Mouse (Mus musculus) hindbrain, embryonic 14.5 days (tissue): ENCODE measurements at regions not wholly inside any gene's neighbourhood (a gene's known extent, or its start where the extent isn't known, plus 50 kb on each side); places are given as distances from the start of the nearest gene placed in this dataset.
"Not testable (repeated sequence)": the region's sequence is repeated elsewhere in the genome, so short reads cannot be mapped to it uniquely, and the experiment has no call there.

Source experiments
- ATAC-seq: fragments of 200-750 bp; cut with Nextera tagmentation; 2 replicates; pipeline ENCODE4 v1.8.0; 2017; ENCODE audit warnings: moderate number of reproducible peaks, mild to moderate bottlenecking, moderate TSS enrichment, moderate library complexity; ENCODE audit not compliant: low FRiP score
- DNase-seq: peaks from one replicate; pipeline ENCODE4 v3.0.0-alpha.2; 2015; ENCODE audit warnings: low spot score
- H3K27ac ChIP-seq: fragments of 300-500 bp; sonication (generic); 2 replicates; pipeline ENCODE4 v1.5.1; 2014; ENCODE audit warnings: mild to moderate bottlenecking, moderate library complexity
- H3K27me3 ChIP-seq: fragments of 300-500 bp; sonication (generic); 2 replicates; pipeline ENCODE4 v1.6.1; 2014; ENCODE audit warnings: mild to moderate bottlenecking, low read length, mixed read lengths; ENCODE audit not compliant: control insufficient read depth, insufficient read depth
- H3K36me3 ChIP-seq: fragments of 300-500 bp; sonication (generic); replicated peaks from 2 replicates; pipeline ENCODE4 v1.6.1; 2014; ENCODE audit not compliant: control insufficient read depth, insufficient read depth
- H3K4me1 ChIP-seq: fragments of 300-500 bp; sonication (generic); replicated peaks from 2 replicates; pipeline ENCODE4 v1.6.1; 2014; ENCODE audit warnings: antibody characterized with exemption, low read length, mixed read lengths; ENCODE audit not compliant: control insufficient read depth, insufficient read depth
- H3K4me2 ChIP-seq: fragments of 300-500 bp; sonication (generic); replicated peaks from 2 replicates; pipeline ENCODE4 v1.6.1; 2014; ENCODE audit warnings: mild to moderate bottlenecking, moderate library complexity
- H3K4me3 ChIP-seq: fragments of 300-500 bp; sonication (generic); replicated peaks from 2 replicates; pipeline ENCODE4 v1.5.1; 2014; ENCODE audit warnings: mild to moderate bottlenecking, low read length
- H3K9ac ChIP-seq: fragments of 300-500 bp; sonication (generic); 2 replicates; pipeline ENCODE4 v1.6.1; 2014
- H3K9me3 ChIP-seq: fragments of 300-500 bp; sonication (generic); 2 replicates; pipeline ENCODE4 v1.6.1; 2016; ENCODE audit warnings: low read length; ENCODE audit not compliant: control insufficient read depth
- WGBS: fragments of 180-500 bp; shearing (Covaris S2); extraction: QIAGEN DNeasy Blood & Tissue Kit; methylation state at CpG from one replicate; pipeline ENCODE4 v1.1.7; 2014; 5-methylcytosine and 5-hydroxymethylcytosine counted together

DNA sequence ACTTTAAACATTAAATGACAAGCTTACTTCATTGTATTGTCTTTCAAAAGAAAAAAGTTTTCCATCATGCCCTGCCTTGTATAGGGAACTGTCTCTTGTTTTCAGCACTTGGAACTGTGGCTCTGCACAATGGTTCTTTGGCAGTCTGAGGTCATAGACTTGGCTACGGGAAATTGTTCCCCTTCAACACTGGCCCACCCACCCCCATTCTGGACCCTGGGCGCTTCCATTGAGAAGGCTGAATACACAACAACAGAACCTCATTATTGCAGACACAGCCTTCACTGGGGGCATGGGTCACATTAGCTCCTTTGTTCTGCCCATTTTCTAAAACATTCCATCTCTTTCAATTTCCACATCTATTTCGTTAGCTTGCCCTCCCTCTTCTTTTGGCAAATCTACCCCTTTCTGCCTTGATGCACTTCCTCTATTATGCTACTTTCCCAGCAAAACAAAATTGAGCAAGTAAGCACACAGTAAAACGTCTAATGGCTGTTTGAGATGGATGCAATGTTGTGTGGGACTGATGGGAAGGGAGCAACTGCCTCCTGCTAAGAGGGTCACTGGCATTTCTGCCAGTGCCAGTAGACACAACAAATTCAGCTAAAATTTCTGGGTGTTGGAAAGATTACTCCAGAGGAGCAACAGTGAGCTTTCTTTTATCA lies 136.0 kb upstream of the Mad2l1 start:
- Histone ChIP-seq H3K36me3 (no peaks in the 10 kb centered on the region), H3K27me3 (no peaks in the 10 kb centered on the region), H3K4me3 (no peak overlapping the region), H3K27ac (no peak overlapping the region), H3K4me1 (no peaks in the 10 kb centered on the region), H3K9ac (no peak overlapping the region), H3K4me2 (no peak overlapping the region), H3K9me3 (no peaks in the 10 kb centered on the region)
- peak; percentile 91; the same call in 1 of the 2 replicates for ATAC-seq
- DNase-seq: no peak
- WGBS: 12% methylated on average over 4 of the region's 4 CpGs

DNA sequence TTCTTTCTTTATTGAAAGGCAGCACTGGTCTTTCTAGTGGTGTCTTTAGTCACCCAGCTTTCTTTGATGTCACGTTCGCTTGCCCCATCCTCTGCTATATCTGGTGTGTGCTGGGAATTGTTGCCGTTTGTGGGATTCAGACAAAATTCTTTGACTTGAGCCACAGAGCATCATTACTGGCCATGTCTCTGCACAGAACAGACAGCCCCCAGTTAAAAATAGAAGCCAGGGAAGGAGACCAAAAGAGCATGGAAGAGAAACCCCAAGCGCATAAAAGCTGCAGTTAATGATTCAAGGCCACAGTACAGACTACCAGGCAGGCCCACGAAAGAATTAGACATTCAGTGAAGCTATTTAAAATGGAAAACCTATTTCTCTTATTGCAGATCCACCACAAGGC lies 133.7 kb upstream of the Mad2l1 start:
- Histone ChIP-seq H3K27me3 (no peaks in the 10 kb centered on the region), H3K4me3 (no peak overlapping the region), H3K27ac (peak overlapping the region; percentile 28; the same call in 1 of the 2 replicates), H3K4me2 (no peak overlapping the region; the same call in 1 of the 2 replicates), H3K9ac (no peak overlapping the region), H3K9me3 (no peaks in the 10 kb centered on the region), H3K36me3 (no peaks in the 10 kb centered on the region), H3K4me1 (no peaks in the 10 kb centered on the region)
- DNase-seq (no peak), ATAC-seq (no peak)
- 27% methylated on average over 5 of the region's 5 CpGs for WGBS

DNA sequence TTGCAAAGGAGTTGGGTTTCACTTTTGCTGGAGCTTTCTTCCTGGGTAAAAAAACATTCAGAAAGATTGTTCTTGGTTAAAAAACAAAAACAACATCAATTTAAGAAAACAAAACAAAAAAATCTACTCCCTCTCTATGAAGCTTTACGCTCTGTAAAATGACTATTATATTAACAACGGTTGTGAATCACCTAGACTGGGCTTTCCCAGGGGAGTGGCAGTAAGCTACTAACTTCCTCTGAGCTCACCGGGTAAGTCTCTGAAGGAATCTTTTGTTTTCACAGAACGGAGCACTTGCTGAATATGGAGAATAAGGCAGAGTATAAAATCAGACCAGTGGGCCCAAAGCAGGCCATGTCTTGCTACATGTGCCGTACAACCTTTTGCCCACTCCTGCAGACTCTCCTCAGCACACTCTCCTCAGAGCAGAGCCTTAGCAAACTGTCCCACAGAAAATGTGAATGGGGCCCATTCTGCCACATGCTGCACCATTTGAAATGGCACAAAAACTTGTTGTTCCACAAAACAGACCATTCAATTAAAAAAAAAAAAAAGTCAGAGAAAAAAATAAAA lies 133.2 kb upstream of the Mad2l1 start:
- DNase-seq (no peak), ATAC-seq (no peak)
- 20% methylated on average over 5 of the region's 5 CpGs for WGBS
- Histone ChIP-seq H3K4me3 (no peak overlapping the region), H3K27ac (peak overlapping the region; percentile 28; the same call in 1 of the 2 replicates), H3K27me3 (no peaks in the 10 kb centered on the region), H3K4me2 (no peak overlapping the region), H3K36me3 (no peaks in the 10 kb centered on the region), H3K9ac (no peak overlapping the region), H3K4me1 (no peaks in the 10 kb centered on the region), H3K9me3 (no peaks in the 10 kb centered on the region)

DNA sequence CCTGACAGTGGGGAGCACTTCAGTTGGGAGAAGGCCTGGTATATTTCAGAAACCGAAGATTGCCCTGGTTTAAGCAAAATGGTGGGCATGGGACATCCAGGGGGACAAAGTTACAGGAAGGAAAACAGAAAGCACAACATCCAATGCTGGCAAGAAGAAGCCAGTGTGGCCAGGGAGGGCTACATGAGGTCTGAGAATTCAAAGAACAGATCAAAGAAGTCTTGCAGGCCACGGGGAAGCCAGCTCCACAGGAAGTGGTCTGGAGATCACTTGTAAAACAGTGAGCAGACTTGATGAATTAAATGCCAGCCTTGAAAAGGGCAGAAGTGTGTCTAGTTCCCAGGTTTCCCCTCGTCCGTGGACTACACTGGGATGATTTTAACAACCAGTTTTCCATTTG lies 120.4 kb upstream of the Mad2l1 start:
- ATAC-seq: no peak

GRCm38 (mm10) chr6:66419452-66420041 lies 115.6 kb upstream of the Mad2l1 start:
- no peak overlapping the region for H3K9ac ChIP-seq
- DNase-seq (no peak), ATAC-seq (no peak)
- WGBS: 21% methylated on average over 7 of the region's 7 CpGs
- H3K4me1 ChIP-seq: 0 out of 2 replicates have a peak, but pooled peaks cover 4% of the 10 kb centered on the region
- H3K27me3 ChIP-seq: no peaks in the 10 kb centered on the region
- no peaks in the 10 kb centered on the region for H3K9me3 ChIP-seq
- H3K4me3 ChIP-seq: no peak overlapping the region
- no peak overlapping the region for H3K4me2 ChIP-seq
- H3K27ac ChIP-seq: no peak overlapping the region
- H3K36me3 ChIP-seq: no peaks in the 10 kb centered on the region

More for the DNA sequence above, 120.4 kb upstream of the Mad2l1 start:
- no peaks in the 10 kb centered on the region for H3K36me3 ChIP-seq
- 46% methylated on average over 4 of the region's 4 CpGs for WGBS
- 0 out of 2 replicates have a peak, but pooled peaks cover 4% of the 10 kb centered on the region for H3K4me1 ChIP-seq
- H3K27me3 ChIP-seq: no peaks in the 10 kb centered on the region
- H3K4me2 ChIP-seq: no peak overlapping the region
- no peaks in the 10 kb centered on the region for H3K9me3 ChIP-seq
- no peak overlapping the region for H3K27ac ChIP-seq
- H3K4me3 ChIP-seq: no peak overlapping the region
- no peak overlapping the region for H3K9ac ChIP-seq
- DNase-seq: no peak

DNA sequence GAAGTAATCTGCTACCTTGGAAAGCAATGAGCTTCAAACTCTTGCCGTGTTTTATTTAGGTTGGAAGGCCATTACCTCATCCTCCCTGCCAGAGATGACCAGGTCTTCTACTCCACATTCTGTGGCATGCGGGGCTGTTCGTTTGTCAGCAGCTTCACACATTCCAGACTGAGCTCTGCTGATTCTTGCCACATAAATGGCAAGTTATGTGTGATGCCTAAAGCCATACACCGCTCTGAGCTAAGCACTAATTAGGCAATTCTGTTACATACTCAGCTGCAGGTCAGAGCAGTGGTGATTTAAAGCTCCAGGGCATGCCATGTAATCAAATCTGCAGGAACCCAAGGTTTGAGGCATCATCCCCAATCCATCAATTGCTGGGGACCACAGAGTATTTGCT lies 106.8 kb upstream of the Mad2l1 start:
- Histone ChIP-seq H3K9me3 (peaks cover 8% of the 10 kb centered on the region; the same call in 1 of the 2 replicates), H3K4me2 (no peak overlapping the region), H3K9ac (no peak overlapping the region), H3K4me1 (no peaks in the 10 kb centered on the region), H3K27ac (no peak overlapping the region), H3K36me3 (no peaks in the 10 kb centered on the region), H3K4me3 (no peak overlapping the region), H3K27me3 (no peaks in the 10 kb centered on the region)
- WGBS: 76% methylated on average over 4 of the region's 4 CpGs
- ATAC-seq (no peak), DNase-seq (no peak)

- not testable (repeated sequence) for H3K27ac ChIP-seq, H3K9ac ChIP-seq, H3K27me3 ChIP-seq, H3K9me3 ChIP-seq, H3K4me2 ChIP-seq, ATAC-seq, H3K36me3 ChIP-seq, H3K4me1 ChIP-seq, H3K4me3 ChIP-seq, DNase-seq
Observed at GRCm38 (mm10) chr6:66450408-66450807, 84.8 kb upstream of the Mad2l1 start.

DNA sequence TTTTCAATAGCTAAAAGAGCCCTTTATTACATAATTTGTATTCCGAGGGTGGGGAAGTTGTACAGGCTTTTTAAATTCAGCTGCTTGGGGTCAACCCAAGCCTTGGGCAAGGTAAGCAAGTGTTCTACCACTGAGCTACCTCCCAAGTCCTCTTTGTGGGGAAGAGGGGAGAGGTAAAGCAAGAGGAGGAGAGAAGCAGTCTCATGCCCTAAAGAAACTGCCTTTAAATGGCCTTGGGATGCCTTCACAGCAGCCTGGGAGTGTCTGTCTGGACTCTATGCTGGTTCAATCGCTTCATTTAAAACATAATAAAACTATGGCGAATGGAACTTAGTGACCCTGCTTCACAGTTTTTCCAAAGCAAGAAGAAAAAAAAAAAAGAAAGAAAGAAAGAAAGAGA lies 77.0 kb upstream of the Mad2l1 start:
- Histone ChIP-seq H3K36me3 (no peaks in the 10 kb centered on the region), H3K4me2 (no peak overlapping the region), H3K9me3 (no peaks in the 10 kb centered on the region), H3K27me3 (no peaks in the 10 kb centered on the region), H3K27ac (no peak overlapping the region), H3K9ac (no peak overlapping the region), H3K4me3 (no peak overlapping the region), H3K4me1 (no peaks in the 10 kb centered on the region)
- WGBS: 15% methylated on average over 3 of the region's 3 CpGs
- no peak for ATAC-seq
- no peak for DNase-seq

GRCm38 (mm10) chr6:66464540-66464939 lies 70.7 kb upstream of the Mad2l1 start:
- Histone ChIP-seq H3K4me2 (no peak overlapping the region), H3K27me3 (no peaks in the 10 kb centered on the region), H3K27ac (no peak overlapping the region), H3K9ac (no peak overlapping the region), H3K36me3 (no peaks in the 10 kb centered on the region), H3K4me3 (no peak overlapping the region), H3K9me3 (no peaks in the 10 kb centered on the region), H3K4me1 (no peaks in the 10 kb centered on the region)
- 12% methylated on average over 4 of the region's 5 CpGs for WGBS
- no peak for DNase-seq
- no peak for ATAC-seq
